8 mouse cellular contexts compared by ENCODE assay signal in the genomic region with DNA sequence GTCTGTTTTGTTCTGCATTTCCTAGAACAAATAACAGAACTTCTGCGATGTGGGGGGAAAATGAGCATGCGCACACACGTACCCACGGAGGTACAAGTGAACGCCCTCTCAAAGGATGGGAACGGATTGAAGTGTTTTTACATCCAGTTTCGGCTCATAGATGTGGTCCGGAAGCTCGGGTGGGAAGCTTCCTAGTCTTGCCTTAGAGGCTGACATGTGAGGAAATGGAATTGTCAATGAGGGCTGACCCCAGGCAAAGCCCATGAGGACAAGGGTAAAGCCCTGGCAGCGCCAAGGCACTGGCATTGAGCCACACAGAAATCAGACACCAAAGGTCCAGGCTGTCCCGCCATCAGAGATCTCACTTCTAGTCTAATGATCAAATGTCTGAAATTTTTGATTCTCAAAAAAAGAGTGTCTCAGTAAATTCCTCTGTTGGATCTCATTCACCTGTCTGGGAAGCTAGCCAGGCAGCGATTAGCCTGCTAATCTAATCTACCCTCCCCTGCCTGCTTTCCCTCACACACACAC.
DNase-seq lines count a peak whose midpoint lies in the region; ATAC-seq lines count a peak whose summit lies in the region.

No protein-coding gene starts in this region.

- peak overlapping the region; percentile 5; the same call in 1 of the 2 replicates for H3K4me3 ChIP-seq in hindbrain, embryonic 16.5 days (ENCODE audit: low read length)
- H3K4me3 ChIP-seq in midbrain, embryonic 10.5 days: peak overlapping the region; percentile 27; the same call in 1 of the 2 replicates

- peaks cover 24% of the 10 kb centered on the region for H3K4me1 ChIP-seq in hindbrain, embryonic 16.5 days (ENCODE audit: control insufficient read depth, insufficient read depth, low read depth, low read length)
- H3K4me1 ChIP-seq in midbrain, embryonic 10.5 days: peaks cover 25% of the 10 kb centered on the region

- peak overlapping the region; percentile 41; the same call in 1 of the 2 replicates for H3K9ac ChIP-seq in hindbrain, embryonic 16.5 days (ENCODE audit: low read depth, low read length)

- no peaks in the 10 kb centered on the region for H3K9me3 ChIP-seq in hindbrain, embryonic 16.5 days (ENCODE audit: control insufficient read depth, low read length)
- H3K9me3 ChIP-seq in midbrain, embryonic 10.5 days (replicated peaks): no peaks in the 10 kb centered on the region

- peak; percentile 25 for DNase-seq in adrenal gland, adult 2 months
- DNase-seq in adrenal gland, adult 18-20 months (ENCODE audit: low spot score in 2 of 2): no peak
- DNase-seq in retina, adult 2 months (ENCODE audit: low read depth, low spot score): peak; percentile 60
- DNase-seq in retina, postnatal 1 day: no peak
- peak; percentile 30 for DNase-seq in midbrain, embryonic 10.5 days (ENCODE audit: low spot score)
- DNase-seq in c-Kit-positive CD71-positive TER-119-positive erythroid progenitor cells, embryonic 14.5 days (ENCODE audit: low spot score): no peak

- H3K27me3 ChIP-seq in hindbrain, embryonic 16.5 days (replicated peaks; ENCODE audit: control insufficient read depth, insufficient read depth, low read length): no peaks in the 10 kb centered on the region
- peaks cover 29% of the 10 kb centered on the region for H3K27me3 ChIP-seq in midbrain, embryonic 10.5 days (ENCODE audit: low read depth, poor library complexity, severe bottlenecking)

- peak overlapping the region; percentile 83 for H3K27ac ChIP-seq in hindbrain, embryonic 16.5 days (ENCODE audit: low read depth, low read length)
- peak overlapping the region; percentile 46; the same call in 1 of the 2 replicates for H3K27ac ChIP-seq in midbrain, embryonic 10.5 days (replicated peaks)

- WGBS in hindbrain, embryonic 16.5 days: 14% methylated on average over 12 of the region's 12 CpGs
- 51% methylated on average over 12 of the region's 12 CpGs for WGBS in midbrain, embryonic 10.5 days

- ATAC-seq in hindbrain, embryonic 16.5 days: peak; percentile 34
- ATAC-seq in monocyte, adult 5-6 weeks (replicated peaks; ENCODE audit: insufficient number of reproducible peaks, low FRiP score, low TSS enrichment, poor library complexity, severe bottlenecking): no peak

- no peaks in the 10 kb centered on the region for H3K36me3 ChIP-seq in hindbrain, embryonic 16.5 days (ENCODE audit: control insufficient read depth, insufficient read depth, low read length)
- no peaks in the 10 kb centered on the region for H3K36me3 ChIP-seq in midbrain, embryonic 10.5 days

- H3K4me2 ChIP-seq in hindbrain, embryonic 16.5 days (ENCODE audit: low read length): peak overlapping the region; percentile 56

Comparison
In these comparisons a context has a peak if more than half of its experiments do, and no peak if none do; other contexts are left out.
1. DNase-seq: peak in adrenal gland, adult 2 months (single experiment), retina, adult 2 months (single experiment) and midbrain, embryonic 10.5 days (single experiment); none in adrenal gland, adult 18-20 months (0 of 2), retina, postnatal 1 day (single experiment) and c-Kit-positive CD71-positive TER-119-positive erythroid progenitor cells, embryonic 14.5 days (single experiment).